Mouse (Mus musculus) frontal cortex, postnatal 10 days (tissue): Measurements from ENCODE around the gene Fmo5.

Experiments used
- DNase-seq, 2 experiments: peaks; one replicate each; pipeline ENCODE4 v3.0.0; 2022; ENCODE audit warnings: low spot score in 2 of 2, mixed read lengths in 1 of 2

The Fmo5 gene

DNA sequence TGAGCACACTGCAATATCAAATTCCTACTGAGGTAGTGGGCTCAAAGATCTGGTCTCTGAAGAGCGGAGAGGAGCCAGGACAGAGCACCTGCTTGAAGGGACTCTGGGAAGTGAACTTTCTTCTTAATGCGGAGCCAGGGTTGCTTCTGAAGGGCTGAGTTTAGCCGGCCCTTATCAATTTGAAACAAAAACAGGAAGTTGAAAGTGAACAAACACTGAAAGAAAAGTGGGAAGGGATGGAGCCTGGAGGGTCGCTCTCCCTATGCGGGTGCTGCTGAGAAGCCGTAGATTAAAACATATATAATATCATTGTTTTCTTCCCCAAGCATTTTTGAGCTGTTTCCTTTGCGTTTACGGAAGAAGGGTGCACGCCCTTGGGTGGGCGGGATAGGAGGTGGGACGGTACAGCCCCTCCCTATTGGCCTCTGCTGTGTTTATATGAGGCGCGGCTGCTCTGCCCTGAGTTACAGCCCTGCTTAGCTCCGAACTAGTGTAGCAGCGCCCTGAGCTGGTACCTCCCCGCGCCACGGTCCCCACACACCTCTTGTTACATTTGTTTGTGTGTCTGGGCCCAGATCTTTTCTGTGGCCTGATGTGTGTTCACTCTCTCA is at the start of gene Fmo5:
Gene Fmo5 (plus strand): TSS at position 414 of the 611 bp plus-strand sequence.
- no peak for DNase-seq

DNA sequence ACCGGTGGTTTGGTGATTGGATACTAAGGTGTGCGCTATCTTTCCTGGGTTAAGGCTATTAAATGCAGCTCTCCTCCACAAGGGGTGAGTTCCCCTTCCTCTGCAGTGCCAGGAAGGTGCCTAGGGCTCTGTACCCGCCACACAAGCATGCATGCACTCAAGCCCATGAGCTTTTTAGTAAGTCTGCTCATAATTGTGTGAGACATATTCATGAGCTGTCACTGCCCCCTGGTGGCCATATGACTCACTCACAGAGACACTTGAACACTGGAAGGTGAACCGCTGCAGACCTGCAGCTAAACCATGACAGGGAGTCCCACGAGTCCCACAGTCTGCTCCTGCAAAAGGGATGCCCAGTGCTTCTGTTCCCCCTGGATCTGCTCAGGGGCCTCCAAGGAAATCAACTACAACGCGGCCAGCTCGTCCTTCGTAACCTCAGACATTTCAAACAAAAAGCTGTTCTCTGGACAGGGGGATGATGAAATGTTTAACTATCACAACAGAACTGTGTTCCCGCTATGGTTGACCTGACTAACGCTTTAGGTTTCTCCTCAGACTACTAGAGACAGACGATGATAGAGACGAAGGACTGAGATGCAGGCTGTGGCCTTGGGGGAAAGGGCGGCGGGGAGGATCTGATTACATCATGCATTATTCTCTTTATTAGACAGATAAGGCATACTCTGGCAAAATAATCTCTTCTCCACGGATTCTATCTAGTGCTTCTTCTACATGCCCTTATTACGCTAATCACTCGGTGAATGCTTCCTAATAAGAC is 43.0 kb upstream of the Fmo5 start:
- DNase-seq: peak; percentile 72 to 79

DNA sequence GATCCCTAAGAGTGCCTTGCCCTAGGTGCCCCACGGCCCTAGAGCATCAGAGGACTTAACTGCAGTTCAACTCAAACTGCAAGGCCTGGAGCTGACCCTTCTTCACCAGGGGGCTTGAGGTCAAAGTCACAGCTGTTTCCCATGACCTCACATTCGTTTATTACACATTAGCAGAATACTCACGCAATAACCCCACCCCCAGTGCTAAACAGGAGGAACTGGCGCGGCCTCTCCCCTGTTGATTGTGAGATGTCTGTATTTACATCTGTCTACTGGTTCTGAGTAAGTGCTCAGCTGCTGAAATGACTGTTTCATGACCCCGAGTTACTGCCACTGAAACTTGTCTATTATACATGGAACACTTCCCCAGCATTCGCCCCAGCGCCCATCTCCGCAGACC is 40.9 kb upstream of the Fmo5 start:
- DNase-seq: no peak

DNA sequence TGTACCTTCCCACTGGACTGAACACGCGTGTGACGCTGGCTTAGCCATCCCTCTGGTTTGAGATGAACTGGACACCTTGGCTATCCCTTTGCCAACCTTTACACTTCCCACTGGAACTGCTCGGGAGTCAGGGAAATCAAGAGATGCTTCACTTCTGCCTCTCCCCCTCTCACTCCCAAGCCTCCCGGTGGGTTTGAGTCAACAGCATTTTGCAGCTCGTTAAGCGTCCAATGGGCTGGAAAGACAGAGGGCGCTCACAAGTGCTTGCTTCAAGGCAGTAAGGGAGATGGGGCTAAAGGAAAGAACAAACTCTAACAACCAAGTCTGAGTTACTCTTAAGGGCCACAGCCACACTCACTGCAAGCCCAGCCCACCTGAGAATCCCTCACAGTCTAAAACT is 37.9 kb upstream of the Fmo5 start:
- no peak for DNase-seq

DNA sequence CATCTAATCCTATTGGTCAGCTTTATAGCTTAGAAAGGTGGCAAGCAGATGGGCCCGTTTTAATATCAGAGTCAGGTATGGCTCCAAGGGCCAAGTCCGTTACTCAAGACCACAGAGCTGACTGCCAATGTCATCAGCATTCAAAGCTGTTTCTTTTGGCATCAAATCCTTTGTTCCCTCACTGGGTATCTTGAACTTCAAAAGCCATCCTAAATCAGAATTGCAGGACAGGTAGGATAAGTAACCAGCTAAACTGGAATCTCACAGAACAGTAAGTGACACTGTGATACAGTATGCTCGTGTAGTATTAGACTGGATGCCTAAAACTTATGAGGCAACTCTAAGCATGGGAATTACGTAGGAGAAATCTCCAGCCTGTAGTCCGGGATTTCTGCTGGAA is 35.5 kb upstream of the Fmo5 start:
- no peak for DNase-seq

DNA sequence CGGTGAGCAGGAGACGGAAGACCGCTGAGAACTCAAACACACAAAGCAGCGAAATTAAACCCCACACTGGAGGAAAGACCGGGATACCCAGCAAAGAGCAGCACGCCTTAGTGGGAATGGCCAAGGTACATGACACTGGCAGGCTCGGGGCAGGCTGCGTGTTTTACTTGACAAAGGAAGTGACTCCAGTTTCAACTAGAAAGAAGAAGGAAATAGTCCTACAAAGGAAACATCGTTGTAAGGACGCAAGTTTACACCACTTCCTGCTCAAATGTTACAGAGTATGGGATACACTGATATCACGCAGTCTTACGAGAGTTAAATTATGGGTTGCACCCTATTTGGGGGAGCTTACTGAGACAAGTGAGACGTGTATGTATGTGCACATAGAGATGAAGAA is 34.5 kb upstream of the Fmo5 start:
- DNase-seq: no peak

DNA sequence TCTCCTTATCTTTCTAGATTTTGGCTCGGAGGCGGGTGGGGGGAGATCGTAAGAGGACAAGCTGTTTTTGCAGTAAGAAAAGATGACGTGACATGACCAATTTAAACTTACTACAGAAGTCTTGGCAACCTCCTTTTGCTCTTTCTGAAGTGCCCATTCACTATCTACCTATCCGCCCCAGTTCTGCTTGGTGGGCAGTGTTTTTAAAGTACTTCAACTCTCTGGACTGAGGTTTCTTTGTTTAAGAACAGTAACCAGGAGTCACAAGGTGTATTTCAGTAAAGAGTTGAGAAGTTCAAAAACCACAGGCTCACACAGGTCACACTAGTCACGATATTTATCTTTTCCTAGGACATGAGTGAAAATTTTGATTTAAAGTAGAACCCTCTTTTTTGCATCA is 33.5 kb upstream of the Fmo5 start:
- DNase-seq: no peak

DNA sequence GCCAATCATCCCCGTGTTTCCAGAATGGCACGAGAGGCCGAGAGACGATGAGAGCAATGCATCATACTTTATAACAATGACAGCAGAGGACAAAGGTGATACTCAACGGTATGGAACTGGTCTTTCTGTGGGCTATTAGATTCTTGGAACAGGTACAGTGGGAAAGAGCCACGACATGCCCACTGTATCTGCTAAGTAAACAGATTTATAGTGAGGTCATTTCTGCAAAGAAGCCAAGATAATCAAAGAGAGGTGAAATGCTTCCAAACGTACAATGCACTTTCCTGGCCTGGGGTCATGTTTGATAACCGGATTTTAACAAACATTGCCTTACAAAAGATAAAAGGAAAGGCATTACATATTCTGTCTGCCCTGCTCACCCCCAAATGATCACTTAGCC is 31.8 kb upstream of the Fmo5 start:
- no peak for DNase-seq

DNA sequence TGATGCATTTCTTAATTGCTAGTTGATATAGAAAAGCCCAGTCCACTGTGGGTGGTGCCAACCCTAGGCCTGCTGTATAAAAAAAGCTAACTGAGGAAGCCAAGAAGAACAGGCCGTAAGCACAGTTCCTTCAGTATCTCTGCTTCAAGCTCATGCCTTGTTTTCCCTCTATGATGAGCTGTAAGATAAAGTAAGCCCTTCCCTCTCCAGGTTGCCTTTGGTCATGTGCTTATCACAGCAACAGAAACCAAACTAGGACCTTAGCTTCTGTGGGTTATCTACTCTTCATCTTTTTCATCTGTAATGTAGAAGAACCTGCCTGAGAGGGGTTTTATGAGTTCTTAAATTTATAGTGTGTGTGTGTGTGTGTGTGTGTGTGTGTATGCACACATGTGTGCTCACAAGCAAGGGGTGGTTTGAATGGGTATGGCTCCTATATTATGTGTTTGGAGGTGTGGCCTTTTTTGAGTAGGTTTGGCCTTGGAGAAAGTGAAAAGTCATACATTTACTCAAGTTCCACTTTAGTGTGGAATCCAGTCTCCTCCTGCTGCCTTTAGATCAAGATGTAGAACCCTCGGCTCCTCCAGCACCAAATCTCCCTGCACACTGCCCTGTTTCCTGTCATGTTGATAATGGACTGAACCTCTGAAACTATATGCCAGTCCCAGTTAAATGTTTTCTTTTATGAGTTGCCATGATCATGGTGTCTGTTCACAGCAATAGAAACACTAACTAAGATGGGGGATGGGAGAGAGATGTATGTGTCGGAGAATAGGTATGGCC is 28.4 kb upstream of the Fmo5 start:
- DNase-seq: no peak

DNA sequence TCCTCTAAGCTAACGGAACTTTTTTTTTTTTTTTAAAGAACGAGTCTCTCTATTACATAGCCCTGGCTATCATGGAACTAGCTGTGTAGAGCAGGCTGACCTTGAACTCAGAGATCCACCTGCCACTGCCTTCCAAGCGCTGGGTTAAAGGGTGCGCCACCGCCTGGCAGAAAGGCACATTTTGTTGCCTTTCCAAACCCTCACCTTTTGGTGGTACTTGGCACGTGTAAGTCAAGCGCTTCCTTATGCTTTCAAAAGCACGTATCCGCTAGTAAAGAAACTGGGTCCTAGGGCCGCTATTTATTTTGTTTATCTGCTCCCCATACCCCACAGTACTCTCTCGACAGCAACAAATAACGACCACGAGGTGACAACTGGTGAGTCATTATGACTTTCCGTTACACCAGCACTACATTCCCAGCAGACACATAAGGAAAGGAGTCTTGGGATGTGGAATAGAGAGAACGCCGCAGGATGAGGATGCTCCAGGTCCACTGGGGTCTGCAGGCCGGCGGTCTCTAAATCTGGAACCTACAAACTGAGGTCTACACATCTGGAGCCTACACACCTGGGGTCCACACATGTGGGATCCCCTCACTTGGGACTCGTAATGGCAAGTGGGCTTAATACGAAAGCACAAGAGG is 19.3 kb upstream of the Fmo5 start:
- no peak for DNase-seq

DNA sequence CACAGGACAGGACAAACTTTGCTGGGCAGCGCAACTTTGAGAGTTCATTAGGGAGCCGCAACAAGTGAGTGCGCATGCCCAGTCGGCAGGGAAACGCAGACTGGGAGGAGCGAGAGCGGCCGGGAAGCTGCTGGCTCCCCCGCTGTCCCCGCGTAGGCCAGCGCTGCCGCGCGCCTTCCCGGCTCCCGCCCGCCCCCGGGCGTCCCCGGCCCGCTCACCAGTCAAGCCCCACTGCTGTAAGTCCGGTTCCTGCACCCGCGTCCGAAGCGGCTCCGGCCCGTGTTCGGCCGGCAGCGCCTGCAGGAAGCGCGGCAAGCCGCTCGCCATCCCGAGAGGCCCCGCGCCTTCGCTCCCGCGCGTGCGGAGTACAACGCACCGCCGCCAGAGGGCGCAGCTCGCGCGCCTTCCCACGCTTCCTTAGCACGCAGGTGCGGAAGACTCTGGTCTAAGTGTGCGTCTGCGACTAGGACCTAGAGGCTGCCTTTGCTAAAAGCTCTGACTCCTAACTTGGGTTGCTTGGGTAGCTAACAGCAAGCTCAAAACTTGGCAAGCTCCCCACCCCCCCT is 18.7 kb upstream of the Fmo5 start, which contains the start of gene Chd1l:
Gene Chd1l (minus strand): TSS at position 359 of the 566 bp plus-strand sequence.
- DNase-seq: peak; percentile 65 to 89

DNA sequence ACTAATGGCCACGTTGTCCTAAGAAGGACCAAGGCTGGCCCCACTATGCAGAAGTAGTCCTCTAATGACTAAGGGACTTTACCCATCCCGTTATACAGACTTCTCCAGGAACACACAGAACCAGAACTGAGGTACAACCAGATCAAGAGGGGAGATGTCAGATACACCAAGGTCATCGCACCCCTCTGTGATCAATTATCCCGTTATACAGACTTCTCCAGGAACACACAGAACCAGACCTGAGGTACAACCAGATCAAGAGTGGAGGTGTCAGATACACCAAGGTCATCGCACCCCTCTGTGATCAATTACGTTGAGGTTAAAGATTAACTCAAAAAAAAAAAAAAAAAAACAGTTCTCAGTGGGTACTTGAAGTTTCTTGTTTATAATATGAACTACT is 17.6 kb upstream of the Fmo5 start:
- no peak for DNase-seq

DNA sequence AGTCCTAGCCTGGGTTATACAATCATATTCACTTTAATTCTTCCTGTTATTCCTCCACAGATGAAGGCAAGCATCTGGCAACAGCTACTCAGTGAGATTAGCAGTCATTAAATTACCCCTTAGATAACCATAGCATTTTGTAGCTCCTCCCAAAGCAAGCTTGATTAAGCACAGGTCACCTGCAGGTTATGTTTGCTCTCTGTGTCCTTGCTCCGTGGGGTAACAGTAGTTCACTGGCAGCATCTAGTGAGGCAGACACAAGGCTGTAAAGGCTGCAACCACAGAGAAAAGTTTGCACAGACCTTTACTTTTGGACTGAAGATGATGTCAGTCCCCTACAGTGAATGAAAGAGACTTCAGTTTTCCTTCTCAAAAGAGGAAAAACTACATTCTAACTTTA is 13.4 kb upstream of the Fmo5 start:
- DNase-seq: no peak

DNA sequence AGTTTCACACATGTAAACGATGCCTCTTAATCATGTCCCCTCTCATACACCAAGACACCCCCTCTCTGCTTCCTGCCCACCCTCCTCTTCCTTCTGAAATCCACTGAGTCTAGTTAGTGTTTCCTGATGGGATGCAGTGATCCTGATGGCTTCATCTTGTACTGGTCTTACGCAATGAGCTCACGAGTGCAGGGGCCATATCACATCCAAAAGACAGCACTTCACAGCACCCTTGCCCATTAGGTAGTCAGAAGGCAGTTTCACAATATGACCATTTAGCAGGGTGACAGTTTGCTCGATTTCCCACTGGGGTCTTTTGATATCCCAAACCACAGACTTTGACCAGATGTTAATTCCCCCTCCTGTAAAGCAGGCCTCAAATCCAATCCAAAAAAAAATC is 12.7 kb upstream of the Fmo5 start:
- DNase-seq: no peak

DNA sequence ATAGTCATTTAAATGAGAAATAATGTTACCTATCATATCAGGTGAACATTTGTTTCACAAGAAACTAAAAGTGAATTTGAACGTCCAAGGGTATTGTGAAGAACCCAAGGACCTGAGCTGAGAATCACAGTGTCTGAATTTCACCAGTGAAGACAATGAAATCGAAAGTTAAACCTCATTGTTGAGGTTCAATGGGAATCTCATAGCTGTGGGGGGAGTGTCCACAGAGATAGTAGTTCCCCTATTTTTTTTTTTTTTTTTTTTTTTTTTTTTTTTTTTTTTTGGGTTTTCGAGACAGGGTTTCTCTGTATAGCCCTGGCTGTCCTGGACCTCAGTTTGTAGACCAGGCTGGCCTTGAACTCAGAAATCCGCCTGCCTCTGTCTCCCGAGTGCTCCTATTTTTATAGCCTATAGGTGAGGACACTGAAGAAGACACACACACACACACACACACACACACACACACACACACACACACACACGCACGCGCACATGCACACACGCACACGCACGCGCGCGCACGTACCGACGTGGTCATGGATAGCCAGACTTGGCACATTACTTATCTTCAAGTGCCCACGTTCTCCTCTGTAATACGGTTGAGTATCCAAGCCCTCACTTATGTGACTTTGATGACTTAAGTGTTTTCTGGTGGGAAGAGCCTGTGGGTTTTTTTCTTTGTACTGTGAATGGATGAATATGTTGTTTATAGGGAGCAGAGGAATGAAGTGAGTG is 11.3 kb upstream of the Fmo5 start:
- no peak for DNase-seq

DNA sequence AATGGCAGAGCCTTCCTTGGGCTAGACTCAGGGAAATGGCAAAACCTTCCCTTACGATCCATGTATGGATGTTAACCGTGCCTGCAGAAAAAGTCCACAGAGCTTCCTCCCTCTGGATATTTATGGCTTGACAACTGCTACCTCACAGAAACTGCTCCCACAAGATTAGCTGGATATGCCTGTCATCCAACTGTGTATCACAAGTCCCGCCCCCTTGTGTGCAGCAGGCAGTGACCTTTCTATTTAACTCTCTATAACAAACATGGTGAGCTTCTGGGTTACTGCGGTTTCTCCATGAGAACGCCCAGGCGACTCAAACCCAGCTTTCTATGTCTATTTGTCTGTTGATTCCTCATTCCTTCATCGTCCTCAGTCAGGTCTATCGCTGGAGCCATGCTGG is 10.7 kb upstream of the Fmo5 start:
- no peak for DNase-seq

DNA sequence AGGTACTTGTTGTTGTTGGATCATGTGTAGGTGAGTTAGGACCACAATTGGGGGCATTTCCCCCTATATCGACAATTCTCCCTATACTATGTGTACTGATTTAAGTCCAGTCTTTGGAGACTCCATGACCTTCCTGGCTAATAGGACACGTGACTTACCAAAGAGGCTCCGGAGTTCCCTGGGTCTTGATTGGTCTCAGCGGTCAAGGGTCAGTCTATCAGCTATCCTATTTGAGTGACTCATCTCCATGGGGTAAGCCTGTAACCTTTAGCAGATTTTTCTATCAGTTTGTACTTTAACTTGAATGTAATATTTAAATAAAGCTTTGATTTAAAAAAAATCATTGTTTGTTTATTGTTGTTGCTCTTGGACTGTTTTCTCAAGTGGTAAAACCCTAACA is 7.9 kb upstream of the Fmo5 start:
- no peak for DNase-seq

DNA sequence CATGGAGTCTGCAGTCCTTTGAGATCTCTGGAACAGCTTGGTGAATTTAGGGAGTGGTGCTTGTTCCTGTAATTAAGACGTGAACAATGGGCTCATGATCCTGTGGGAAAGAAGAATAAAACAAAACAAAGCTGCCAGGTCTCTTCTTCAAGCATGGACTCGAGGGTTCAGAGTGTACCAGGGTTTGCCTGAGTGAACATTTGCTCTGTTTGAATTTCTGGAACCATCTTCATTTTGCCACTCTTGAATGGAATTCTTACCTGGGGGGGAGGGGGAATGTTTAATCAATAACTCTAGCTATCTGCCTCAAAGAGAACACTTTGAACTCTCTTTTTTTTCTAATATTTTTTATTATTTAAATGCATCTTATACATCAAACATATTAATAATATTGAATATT is 4.0 kb upstream of the Fmo5 start:
- no peak for DNase-seq

DNA sequence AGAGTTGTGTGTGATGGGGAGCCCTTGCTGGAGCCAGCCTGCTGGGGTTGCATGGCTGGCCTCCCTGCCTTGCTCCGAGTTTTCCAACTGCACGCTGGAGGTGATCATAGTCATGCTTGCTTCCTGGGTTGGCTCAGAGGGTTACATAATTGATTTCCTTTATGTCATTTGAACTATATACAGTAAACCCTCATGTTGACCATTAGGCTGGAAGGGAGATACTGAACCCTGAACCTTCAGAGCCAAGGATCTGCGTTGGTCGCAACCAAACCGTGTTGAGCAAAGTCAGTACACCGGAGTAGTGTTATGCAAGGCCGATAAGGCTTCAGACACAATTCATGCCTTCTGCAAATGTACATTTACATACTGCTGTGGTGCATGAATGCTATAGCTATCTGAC is 711 bp upstream of the Fmo5 start:
- no peak for DNase-seq

DNA sequence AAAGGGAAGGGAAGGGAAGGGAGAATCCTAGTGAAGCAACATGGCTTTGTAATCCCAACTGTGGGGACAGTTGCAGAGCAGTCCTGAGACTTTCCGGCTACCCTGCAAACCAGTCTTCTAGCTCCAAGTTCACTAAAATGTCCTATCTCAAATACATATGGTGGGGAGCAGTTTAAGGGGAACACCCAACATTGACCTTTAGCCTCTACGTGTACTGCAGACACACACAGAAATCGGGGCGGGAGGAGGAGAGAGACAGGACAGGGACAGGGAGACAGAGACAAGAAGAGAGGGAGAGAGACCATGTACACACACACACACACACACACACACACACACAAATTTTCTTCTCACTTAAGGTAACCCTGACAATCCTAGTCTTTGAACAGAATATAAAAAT is 1.3 kb downstream of the Fmo5 start:
- DNase-seq: no peak

DNA sequence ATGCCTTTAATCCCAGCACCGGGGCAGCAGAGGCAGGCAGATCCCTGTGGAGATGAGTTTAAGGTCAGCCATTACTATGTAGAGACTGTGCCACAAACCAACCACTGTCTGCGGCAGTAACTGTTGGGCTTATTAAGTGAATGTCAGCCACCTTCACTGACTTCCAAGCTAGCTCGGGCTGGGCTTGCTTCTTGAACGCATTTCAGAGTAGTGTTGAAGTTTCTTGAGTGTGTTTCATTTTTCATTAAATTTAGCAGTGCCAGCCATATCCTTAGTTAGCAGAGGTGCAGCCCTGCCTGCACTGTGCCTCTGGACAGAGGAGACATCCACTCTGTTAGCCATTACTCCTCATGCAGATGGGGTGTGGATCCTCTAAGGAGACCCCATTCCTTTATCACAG is 2.1 kb downstream of the Fmo5 start:
- DNase-seq: no peak
